Mouse (Mus musculus): ENCODE measurements around the gene Vmn1r226.

Vmn1r226 gene

DNA sequence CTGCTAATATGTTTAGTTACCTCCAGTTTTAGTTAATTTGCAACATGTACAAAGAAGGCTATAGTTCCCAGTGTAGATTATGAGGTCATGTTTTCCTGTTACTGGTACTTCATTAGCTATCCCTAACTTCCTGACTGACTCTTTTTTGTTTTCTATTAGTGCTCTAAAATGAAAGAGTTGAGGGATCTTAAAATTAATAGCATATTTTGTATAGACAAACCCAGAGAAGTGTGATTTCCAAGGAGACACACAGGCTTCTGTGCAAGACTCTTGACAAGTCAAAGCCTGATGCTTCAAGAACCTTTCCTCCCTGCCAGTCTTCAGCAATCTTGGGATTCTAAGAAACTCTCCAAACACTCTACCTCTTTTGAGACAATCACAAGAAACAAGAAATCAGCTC lies at the start of gene Vmn1r226:
Vmn1r226 (plus strand) TSS at position 301 of the 400 bp plus-strand sequence.
- no peak for DNase-seq (ENCODE audit: low spot score)

DNA sequence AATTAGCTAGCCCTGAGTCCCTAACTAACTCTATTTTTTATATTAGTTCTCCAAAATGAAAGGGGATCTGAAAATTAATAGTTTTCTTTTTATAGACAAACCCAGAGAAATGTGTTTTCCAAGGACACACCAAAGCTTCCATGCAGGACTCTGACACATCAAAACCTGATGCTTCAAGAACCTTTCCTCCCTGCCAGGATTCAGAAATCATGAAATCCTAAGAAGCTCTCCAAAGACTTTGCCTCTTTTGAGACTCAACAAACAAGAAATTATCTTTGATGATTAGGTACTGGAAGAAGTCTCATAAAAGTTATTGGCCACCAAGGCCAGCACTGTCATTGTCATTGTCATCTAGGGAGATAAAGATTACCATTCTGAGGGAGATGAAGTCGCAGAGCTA lies 46.9 kb downstream of the Vmn1r226 start, which contains the start of gene Vmn1r227:
Vmn1r227 (plus strand) TSS at position 301 of the 400 bp plus-strand sequence.
- no peak for DNase-seq (ENCODE audit: low spot score)

All from c-Kit-positive CD71-positive TER-119-positive erythroid progenitor cells, embryonic 14.5 days (primary cell).